Mouse (Mus musculus): ENCODE results near the gene Arfgef2. TPM values are rescaled to one million over a fixed set of nuclear protein-coding genes. Genes with fewer than 3 reads are reported as not detected.
A peak's percentile ranks its signal among the peaks of the same experiment; 100 is the strongest.

Arfgef2 gene
- total RNA-seq, 2 experiments from 2014 or later: 5.6 to 6.9 TPM

GRCm38 (mm10) chr2:166803298-166803697 is 2.1 kb upstream of the Arfgef2 start:
- no peak for ATAC-seq (replicated peaks; ENCODE audit: low FRiP score, poor library complexity, severe bottlenecking)

GRCm38 (mm10) chr2:166806173-166806705 is 851 bp downstream of the Arfgef2 start:
- peak; percentile 67 for ATAC-seq (replicated peaks; ENCODE audit: low FRiP score, poor library complexity, severe bottlenecking)

- ATAC-seq (replicated peaks; ENCODE audit: low FRiP score, poor library complexity, severe bottlenecking): no peak
Measured at GRCm38 (mm10) chr2:166806813-166807212, 1.4 kb downstream of the Arfgef2 start.

- ATAC-seq (replicated peaks; ENCODE audit: low FRiP score, poor library complexity, severe bottlenecking): no peak
Measured at GRCm38 (mm10) chr2:166809499-166809898, 4.1 kb downstream of the Arfgef2 start.

- ATAC-seq (replicated peaks; ENCODE audit: low FRiP score, poor library complexity, severe bottlenecking): no peak
Measured at GRCm38 (mm10) chr2:166810821-166811220, 5.4 kb downstream of the Arfgef2 start.

- peak; percentile 58; the same call in 1 of the 2 replicates for ATAC-seq (replicated peaks; ENCODE audit: low FRiP score, poor library complexity, severe bottlenecking)
Measured at GRCm38 (mm10) chr2:166818463-166819143, 13.2 kb downstream of the Arfgef2 start.

- no peak for ATAC-seq (replicated peaks; ENCODE audit: low FRiP score, poor library complexity, severe bottlenecking)
Measured at GRCm38 (mm10) chr2:166819849-166820248, 14.5 kb downstream of the Arfgef2 start.

- no peak for ATAC-seq (replicated peaks; ENCODE audit: low FRiP score, poor library complexity, severe bottlenecking)
Measured at GRCm38 (mm10) chr2:166820844-166821243, 15.5 kb downstream of the Arfgef2 start.

GRCm38 (mm10) chr2:166821406-166821805 is 16.0 kb downstream of the Arfgef2 start:
- no peak for ATAC-seq (replicated peaks; ENCODE audit: low FRiP score, poor library complexity, severe bottlenecking)

- 0 out of 2 replicates have a peak, but pooled peaks have one; percentile 47 for ATAC-seq (replicated peaks; ENCODE audit: low FRiP score, poor library complexity, severe bottlenecking)
Measured at GRCm38 (mm10) chr2:166822119-166822826, 16.9 kb downstream of the Arfgef2 start.

GRCm38 (mm10) chr2:166822901-166823300 is 17.5 kb downstream of the Arfgef2 start:
- no peak for ATAC-seq (replicated peaks; ENCODE audit: low FRiP score, poor library complexity, severe bottlenecking)

GRCm38 (mm10) chr2:166824386-166824785 is 19.0 kb downstream of the Arfgef2 start:
- no peak for ATAC-seq (replicated peaks; ENCODE audit: low FRiP score, poor library complexity, severe bottlenecking)

- no peak for ATAC-seq (replicated peaks; ENCODE audit: low FRiP score, poor library complexity, severe bottlenecking)
Measured at GRCm38 (mm10) chr2:166824998-166825397, 19.6 kb downstream of the Arfgef2 start.

- ATAC-seq (replicated peaks; ENCODE audit: low FRiP score, poor library complexity, severe bottlenecking): no peak
Measured at GRCm38 (mm10) chr2:166826491-166827224, 21.3 kb downstream of the Arfgef2 start.

GRCm38 (mm10) chr2:166828306-166828705 is 22.9 kb downstream of the Arfgef2 start:
- no peak for ATAC-seq (replicated peaks; ENCODE audit: low FRiP score, poor library complexity, severe bottlenecking)

GRCm38 (mm10) chr2:166830350-166830749 is 25.0 kb downstream of the Arfgef2 start:
- no peak for ATAC-seq (replicated peaks; ENCODE audit: low FRiP score, poor library complexity, severe bottlenecking)

GRCm38 (mm10) chr2:166834091-166834490 is 28.7 kb downstream of the Arfgef2 start:
- ATAC-seq (replicated peaks; ENCODE audit: low FRiP score, poor library complexity, severe bottlenecking): no peak

GRCm38 (mm10) chr2:166834796-166835195 is 29.4 kb downstream of the Arfgef2 start:
- no peak for ATAC-seq (replicated peaks; ENCODE audit: low FRiP score, poor library complexity, severe bottlenecking)

GRCm38 (mm10) chr2:166835581-166835980 is 30.2 kb downstream of the Arfgef2 start:
- no peak for ATAC-seq (replicated peaks; ENCODE audit: low FRiP score, poor library complexity, severe bottlenecking)

- no peak for ATAC-seq (replicated peaks; ENCODE audit: low FRiP score, poor library complexity, severe bottlenecking)
Measured at GRCm38 (mm10) chr2:166841813-166842212, 36.4 kb downstream of the Arfgef2 start.

All from erythroblast, adult 5-6 weeks (primary cell).